ENCODE assay signal across 24 mouse cellular contexts in genomic region chr1:164199551-164199950, GRCm38 (mm10).
"Had no signal": no experiment of that assay in that cellular context is flagged by ENCODE, and none has a peak within 500 bp of the region (broad histone marks: within the 10 kb centered on the region; RNA-seq: fewer than 3 reads in every experiment).

No protein-coding gene starts in this region.

- H3K9ac ChIP-seq: limb, embryonic 13.5 days; liver, embryonic 12.5 days; liver, embryonic 15.5 days; lung, embryonic 15.5 days; midbrain, embryonic 13.5 days; neural tube, embryonic 13.5 days had no signal

- H3K27ac ChIP-seq: kidney, postnatal 0 days; limb, embryonic 10.5 days; limb, embryonic 13.5 days; liver, embryonic 12.5 days; liver, embryonic 15.5 days; lung, embryonic 15.5 days; midbrain, embryonic 10.5 days; midbrain, embryonic 13.5 days; neural tube, embryonic 13.5 days; stomach, postnatal 0 days had no signal

- H3K4me3 ChIP-seq: limb, embryonic 10.5 days; limb, embryonic 13.5 days; liver, embryonic 12.5 days; liver, embryonic 15.5 days; lung, embryonic 15.5 days; megakaryocyte, embryonic 14.5 days; midbrain, embryonic 10.5 days; midbrain, embryonic 13.5 days; myocyte; neural tube, embryonic 13.5 days had no signal

- ATAC-seq: intestine, embryonic 16.5 days; liver, embryonic 12.5 days; midbrain, embryonic 13.5 days; midbrain, embryonic 16.5 days had no signal

- H3K27me3 ChIP-seq: limb, embryonic 13.5 days; liver, embryonic 12.5 days; liver, embryonic 15.5 days; lung, embryonic 15.5 days; megakaryocyte, embryonic 14.5 days; midbrain, embryonic 13.5 days; neural tube, embryonic 13.5 days had no signal

- DNase-seq: kidney, adult 2 months; kidney, postnatal 36 days; liver; lung, adult 18-20 months; lung, postnatal 10 days; lung, postnatal 36 days; right cerebral cortex, postnatal 4 days; thymus, adult 2 months; thymus, postnatal 14 days; thymus, postnatal 4 days had no signal

- H3K4me2 ChIP-seq: limb, embryonic 13.5 days; liver, embryonic 12.5 days; liver, embryonic 15.5 days; lung, embryonic 15.5 days; midbrain, embryonic 13.5 days; neural tube, embryonic 13.5 days had no signal

- H3K36me3 ChIP-seq: limb, embryonic 10.5 days; limb, embryonic 13.5 days; lung, embryonic 15.5 days; midbrain, embryonic 10.5 days; midbrain, embryonic 13.5 days; neural tube, embryonic 13.5 days had no signal

- H3K9me3 ChIP-seq: limb, embryonic 10.5 days; limb, embryonic 13.5 days; liver, embryonic 12.5 days; liver, embryonic 15.5 days; lung, embryonic 15.5 days; megakaryocyte, embryonic 14.5 days; midbrain, embryonic 10.5 days had no signal

- H3K4me1 ChIP-seq: limb, embryonic 10.5 days; limb, embryonic 13.5 days; liver, embryonic 12.5 days; liver, embryonic 15.5 days; lung, embryonic 15.5 days; midbrain, embryonic 10.5 days; midbrain, embryonic 13.5 days; neural tube, embryonic 13.5 days had no signal
